Mouse (Mus musculus): Measurements from ENCODE around the gene Rrp36. TPM values are rescaled to one million over a fixed set of nuclear protein-coding genes. Genes with fewer than 3 reads are reported as not detected.

Rrp36 gene
- polyA plus RNA-seq, 1 experiment, result 12.5 TPM

DNA sequence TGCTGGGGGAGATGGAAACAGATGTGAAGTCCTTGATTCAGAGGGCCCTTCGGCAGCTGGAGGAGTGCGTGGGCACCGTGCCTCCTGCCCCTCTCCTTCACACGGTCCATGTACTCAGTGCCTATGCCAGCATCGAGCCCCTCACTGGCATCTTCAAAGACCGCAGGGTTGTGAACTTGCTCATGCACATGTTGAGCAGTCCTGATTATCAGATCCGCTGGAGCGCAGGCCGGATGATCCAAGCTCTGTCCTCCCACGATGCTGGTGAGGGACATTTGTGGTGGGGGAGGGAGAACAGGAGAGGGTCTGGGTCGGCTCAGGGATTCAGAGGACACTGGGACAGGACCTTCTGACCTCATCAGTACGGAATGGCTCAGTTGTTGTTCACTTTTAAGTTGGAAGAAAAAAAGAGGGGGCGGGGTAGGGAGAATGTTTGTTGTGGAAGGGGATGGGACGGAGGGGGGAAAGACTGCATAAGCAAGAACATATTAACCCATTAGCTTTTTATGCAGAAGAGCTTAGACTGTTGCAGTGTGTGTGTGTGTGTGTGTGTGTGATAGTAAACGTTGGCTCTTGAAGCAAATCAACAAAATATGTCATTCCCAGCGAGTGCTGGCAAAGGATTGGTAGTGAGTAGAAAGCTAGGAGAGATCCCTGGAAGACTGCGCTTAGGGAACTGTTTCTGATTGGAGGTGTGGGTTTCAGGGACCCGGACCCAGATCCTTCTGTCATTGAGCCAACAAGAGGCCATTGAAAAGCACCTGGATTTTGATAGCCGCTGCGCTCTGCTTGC lies 22.2 kb downstream of the Rrp36 start:
- Histone ChIP-seq H3K4me3 (ENCODE audit: control insufficient read depth, low read depth, low read length) (no peak overlapping the region), H3K36me3 (ENCODE audit: control insufficient read depth, insufficient read depth, low read length) (no peaks in the 10 kb centered on the region), H3K27ac (ENCODE audit: control insufficient read depth, insufficient read depth, low read depth, low read length) (no peak overlapping the region), H3K4me1 (ENCODE audit: control insufficient read depth, insufficient read depth, low read length) (peaks cover 20% of the 10 kb centered on the region), H3K27me3 (ENCODE audit: control insufficient read depth, insufficient read depth, low read length) (no peaks in the 10 kb centered on the region)
- TF ChIP-seq CTCF (IDR thresholded peaks at IDR 0.05; ENCODE audit: control insufficient read depth, insufficient read depth, insufficient replicate concordance, low read depth, low read length) (no peak), POLR2A (IDR thresholded peaks at IDR 0.05; ENCODE audit: control insufficient read depth, low read depth, low read length) (no peak)

DNA sequence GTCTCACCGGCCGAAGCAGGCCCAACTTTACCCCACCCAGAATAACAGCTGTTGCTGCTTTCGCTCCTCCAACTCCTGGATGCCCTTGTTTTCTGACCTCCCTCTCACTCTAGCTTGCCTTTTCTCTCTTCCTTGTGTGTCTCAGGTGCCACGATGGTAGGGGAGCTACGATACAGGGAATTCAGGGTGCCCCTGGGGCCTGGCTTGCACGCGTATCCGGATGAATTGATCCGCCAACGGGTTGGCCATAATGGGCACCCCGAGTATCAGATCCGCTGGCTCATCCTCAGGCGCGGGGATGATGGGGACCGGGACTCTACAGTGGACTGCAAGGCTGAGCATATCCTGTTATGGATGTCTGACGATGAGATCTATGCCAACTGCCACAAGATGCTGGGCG lies 22.9 kb downstream of the Rrp36 start:
- Histone ChIP-seq H3K4me1 (ENCODE audit: control insufficient read depth, insufficient read depth, low read length) (peaks cover 20% of the 10 kb centered on the region), H3K27ac (ENCODE audit: control insufficient read depth, insufficient read depth, low read depth, low read length) (no peak overlapping the region; the same call in 1 of the 2 replicates), H3K4me3 (ENCODE audit: control insufficient read depth, low read depth, low read length) (peak overlapping the region; percentile 82), H3K36me3 (ENCODE audit: control insufficient read depth, insufficient read depth, low read length) (no peaks in the 10 kb centered on the region), H3K27me3 (ENCODE audit: control insufficient read depth, insufficient read depth, low read length) (no peaks in the 10 kb centered on the region)
- TF ChIP-seq POLR2A (IDR thresholded peaks at IDR 0.05; ENCODE audit: control insufficient read depth, low read depth, low read length) (no peak), CTCF (IDR thresholded peaks at IDR 0.05; ENCODE audit: control insufficient read depth, insufficient read depth, insufficient replicate concordance, low read depth, low read length) (no peak)

DNA sequence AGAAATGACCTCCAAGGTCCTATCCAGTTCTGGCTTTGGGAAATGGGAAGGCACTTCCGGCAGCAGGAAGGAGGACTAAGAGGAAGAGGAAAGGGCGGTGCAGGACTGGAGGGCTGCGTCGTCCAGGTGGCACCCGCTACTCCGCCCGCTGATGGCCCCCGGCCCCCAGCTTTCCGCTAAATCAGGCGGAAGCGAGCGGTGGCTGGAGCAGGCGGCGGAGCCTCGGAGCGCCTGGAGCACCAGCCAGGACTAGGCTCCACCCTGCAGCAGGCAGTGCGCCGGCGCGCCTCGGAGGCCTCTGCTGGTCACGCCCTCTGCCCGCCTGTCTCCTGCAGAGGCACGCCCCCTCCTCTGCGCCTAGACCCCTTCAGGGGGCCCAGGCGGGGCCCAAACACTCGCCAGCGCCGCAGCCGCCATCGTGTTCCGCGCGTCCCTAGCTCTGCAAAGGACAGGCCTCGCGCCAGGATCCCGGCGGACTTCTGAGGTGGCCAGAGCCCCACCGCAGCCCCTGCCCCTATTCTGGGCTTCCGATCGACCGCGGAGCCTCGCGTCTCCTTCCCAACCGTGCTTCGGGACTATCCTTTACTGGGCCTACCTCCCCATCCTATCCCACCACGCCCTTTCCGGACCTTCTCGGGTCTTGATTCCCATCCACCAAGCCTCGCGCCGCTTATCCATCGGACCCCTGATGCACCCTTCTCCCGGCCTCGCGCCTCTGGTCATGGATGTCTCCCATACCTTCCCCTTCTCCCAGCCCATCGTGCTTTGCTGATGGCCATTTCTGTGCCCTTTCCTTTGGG lies 23.7 kb downstream of the Rrp36 start, which contains the start of gene Cul7:
Cul7 (plus strand) TSS at position 106 of the 800 bp plus-strand sequence.
- peaks cover 20% of the 10 kb centered on the region for H3K4me1 ChIP-seq (ENCODE audit: control insufficient read depth, insufficient read depth, low read length)

DNA sequence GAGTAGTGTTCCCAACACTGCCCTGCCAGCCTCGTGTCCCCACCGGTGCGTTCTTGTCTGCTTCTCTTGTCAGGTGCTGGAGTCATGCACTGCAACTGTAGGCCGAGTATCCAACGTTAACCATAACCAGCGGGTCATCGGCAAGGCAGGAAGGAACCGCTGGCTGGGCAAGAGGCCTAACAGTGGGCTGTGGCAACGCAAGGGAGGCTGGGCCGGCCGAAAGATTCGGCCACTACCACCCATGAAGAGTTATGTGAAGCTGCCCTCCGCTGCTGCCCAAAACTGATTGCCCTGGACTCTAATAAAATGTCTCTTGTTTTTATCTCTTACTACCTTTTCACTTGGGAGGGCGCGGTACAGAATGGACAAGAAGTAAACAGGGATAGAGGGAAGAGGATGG lies 24.3 kb downstream of the Rrp36 start:
- H3K36me3 ChIP-seq (ENCODE audit: control insufficient read depth, insufficient read depth, low read length), result no peaks in the 10 kb centered on the region

More for the DNA sequence above, 23.7 kb downstream of the Rrp36 start, which contains the start of gene Cul7:
- Histone ChIP-seq H3K36me3 (ENCODE audit: control insufficient read depth, insufficient read depth, low read length) (no peaks in the 10 kb centered on the region), H3K4me3 (ENCODE audit: control insufficient read depth, low read depth, low read length) (peak within 1 kb of the TSS; percentile 82), H3K27ac (ENCODE audit: control insufficient read depth, insufficient read depth, low read depth, low read length) (peak within 1 kb of the TSS; percentile 61), H3K27me3 (ENCODE audit: control insufficient read depth, insufficient read depth, low read length) (no peaks in the 10 kb centered on the region)
- TF ChIP-seq CTCF (IDR thresholded peaks at IDR 0.05; ENCODE audit: control insufficient read depth, insufficient read depth, insufficient replicate concordance, low read depth, low read length) (no peak), POLR2A (IDR thresholded peaks at IDR 0.05; ENCODE audit: control insufficient read depth, low read depth, low read length) (peak; percentile 61)

DNA sequence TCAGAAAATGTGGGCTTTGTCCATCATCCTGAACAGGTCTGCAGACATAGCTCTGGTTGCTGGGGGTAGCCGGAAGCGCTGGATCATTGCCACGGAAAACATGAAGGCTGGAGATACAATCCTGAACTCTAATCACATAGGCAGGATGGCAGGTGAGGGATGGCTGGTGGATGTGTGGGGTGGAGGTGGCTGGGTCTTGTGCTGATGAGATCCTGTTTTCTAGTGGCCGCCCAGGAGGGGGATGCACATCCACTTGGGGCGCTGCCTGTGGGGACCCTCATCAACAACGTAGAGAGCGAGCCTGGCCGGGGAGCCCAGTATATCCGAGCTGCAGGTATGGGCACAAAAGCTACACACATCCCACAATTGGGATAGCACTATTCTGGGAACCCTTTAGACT lies 25.7 kb downstream of the Rrp36 start:
- Histone ChIP-seq H3K4me1 (ENCODE audit: control insufficient read depth, insufficient read depth, low read length) (peaks cover 23% of the 10 kb centered on the region), H3K4me3 (ENCODE audit: control insufficient read depth, low read depth, low read length) (no peak overlapping the region), H3K27me3 (ENCODE audit: control insufficient read depth, insufficient read depth, low read length) (no peaks in the 10 kb centered on the region), H3K36me3 (ENCODE audit: control insufficient read depth, insufficient read depth, low read length) (no peaks in the 10 kb centered on the region), H3K27ac (ENCODE audit: control insufficient read depth, insufficient read depth, low read depth, low read length) (no peak overlapping the region)
- no peak for TF ChIP-seq CTCF (IDR thresholded peaks at IDR 0.05; ENCODE audit: control insufficient read depth, insufficient read depth, insufficient replicate concordance, low read depth, low read length)
- no peak for TF ChIP-seq POLR2A (IDR thresholded peaks at IDR 0.05; ENCODE audit: control insufficient read depth, low read depth, low read length)

More for the DNA sequence above, 24.3 kb downstream of the Rrp36 start:
- Histone ChIP-seq H3K4me3 (ENCODE audit: control insufficient read depth, low read depth, low read length) (peak overlapping the region; percentile 82), H3K4me1 (ENCODE audit: control insufficient read depth, insufficient read depth, low read length) (peaks cover 23% of the 10 kb centered on the region), H3K27ac (ENCODE audit: control insufficient read depth, insufficient read depth, low read depth, low read length) (peak overlapping the region; percentile 52), H3K27me3 (ENCODE audit: control insufficient read depth, insufficient read depth, low read length) (no peaks in the 10 kb centered on the region)
- no peak for TF ChIP-seq CTCF (IDR thresholded peaks at IDR 0.05; ENCODE audit: control insufficient read depth, insufficient read depth, insufficient replicate concordance, low read depth, low read length)
- TF ChIP-seq POLR2A (IDR thresholded peaks at IDR 0.05; ENCODE audit: control insufficient read depth, low read depth, low read length), result no peak

DNA sequence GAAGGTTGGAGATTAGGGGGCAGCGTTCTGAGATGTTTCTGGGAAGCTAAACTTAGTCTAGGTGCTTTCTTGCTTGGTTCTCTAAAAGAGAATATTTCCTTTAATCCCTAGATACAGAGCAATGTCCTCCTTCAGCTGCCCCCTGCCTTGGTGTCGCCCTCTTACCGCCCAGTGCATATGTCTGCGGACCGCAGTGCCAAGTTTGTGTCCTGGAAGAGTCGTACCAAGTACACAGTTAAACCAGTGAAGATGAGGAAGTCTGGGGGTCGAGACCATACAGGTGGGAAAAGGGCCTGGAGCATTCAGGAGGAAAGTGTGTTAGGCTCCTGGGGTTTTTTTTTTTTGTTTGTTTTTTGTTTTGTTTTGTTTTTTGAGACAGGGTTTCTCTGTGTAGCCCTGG lies 26.9 kb downstream of the Rrp36 start:
- TF ChIP-seq CTCF (IDR thresholded peaks at IDR 0.05; ENCODE audit: control insufficient read depth, insufficient read depth, insufficient replicate concordance, low read depth, low read length) (no peak), POLR2A (IDR thresholded peaks at IDR 0.05; ENCODE audit: control insufficient read depth, low read depth, low read length) (no peak)
- Histone ChIP-seq H3K27me3 (ENCODE audit: control insufficient read depth, insufficient read depth, low read length) (no peaks in the 10 kb centered on the region), H3K4me1 (ENCODE audit: control insufficient read depth, insufficient read depth, low read length) (peaks cover 23% of the 10 kb centered on the region), H3K27ac (ENCODE audit: control insufficient read depth, insufficient read depth, low read depth, low read length) (no peak overlapping the region), H3K36me3 (ENCODE audit: control insufficient read depth, insufficient read depth, low read length) (no peaks in the 10 kb centered on the region), H3K4me3 (ENCODE audit: control insufficient read depth, low read depth, low read length) (no peak overlapping the region)

DNA sequence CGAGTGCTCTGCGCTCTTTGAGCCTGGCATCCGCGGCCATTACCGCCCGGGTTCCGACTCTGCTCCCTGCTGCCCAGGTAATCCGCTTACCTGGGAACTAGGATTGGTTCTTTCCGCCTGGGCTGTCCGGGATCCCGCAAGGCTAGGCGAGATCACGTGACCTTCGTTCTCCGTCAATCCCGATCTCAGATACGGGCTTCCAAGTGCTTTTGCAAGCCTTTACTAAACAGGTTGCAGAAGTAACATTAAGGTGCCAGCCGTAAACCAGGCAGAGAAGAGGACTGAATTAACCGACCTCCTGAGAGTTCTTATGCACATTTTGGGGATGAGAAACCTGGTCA lies 27.9 kb downstream of the Rrp36 start:
- Histone ChIP-seq H3K27me3 (ENCODE audit: control insufficient read depth, insufficient read depth, low read length) (no peaks in the 10 kb centered on the region), H3K4me1 (ENCODE audit: control insufficient read depth, insufficient read depth, low read length) (peaks cover 17% of the 10 kb centered on the region), H3K4me3 (ENCODE audit: control insufficient read depth, low read depth, low read length) (peak overlapping the region; percentile 90), H3K36me3 (ENCODE audit: control insufficient read depth, insufficient read depth, low read length) (no peaks in the 10 kb centered on the region), H3K27ac (ENCODE audit: control insufficient read depth, insufficient read depth, low read depth, low read length) (peak overlapping the region; percentile 25)
- TF ChIP-seq CTCF (IDR thresholded peaks at IDR 0.05; ENCODE audit: control insufficient read depth, insufficient read depth, insufficient replicate concordance, low read depth, low read length) (no peak), POLR2A (IDR thresholded peaks at IDR 0.05; ENCODE audit: control insufficient read depth, low read depth, low read length) (no peak)

Data from testis, adult 2 months (tissue).